Mouse (Mus musculus): Measurements from ENCODE around the gene Qrsl1. TPM values are rescaled to one million over a fixed set of nuclear protein-coding genes. Genes with fewer than 3 reads are reported as not detected.

Qrsl1 gene
- polyA plus RNA-seq, 1 experiment from 2014 or later, result 29.0 TPM

- H3K27ac ChIP-seq (ENCODE audit: low read depth, low read length), result no peak overlapping the region
- H3K4me2 ChIP-seq (ENCODE audit: low read depth, low read length, severe bottlenecking), result no peak overlapping the region
- no peak for ATAC-seq (replicated peaks; ENCODE audit: low FRiP score)
- 94% methylated on average over 7 of the region's 7 CpGs for WGBS
- no peak for DNase-seq (ENCODE audit: low spot score)
- H3K4me1 ChIP-seq (replicated peaks; ENCODE audit: control insufficient read depth, insufficient read depth, low read length), result peaks cover 2% of the 10 kb centered on the region; the same call in 1 of the 2 replicates
- no peak overlapping the region for H3K4me3 ChIP-seq (ENCODE audit: low read depth, low read length)
- no peaks in the 10 kb centered on the region for H3K27me3 ChIP-seq (ENCODE audit: control insufficient read depth, insufficient read depth, low read length)
- H3K36me3 ChIP-seq (ENCODE audit: control insufficient read depth, insufficient read depth, low read length), result no peaks in the 10 kb centered on the region; the same call in 1 of the 2 replicates
- H3K9me3 ChIP-seq (ENCODE audit: control insufficient read depth, low read length), result no peaks in the 10 kb centered on the region
- no peak overlapping the region for H3K9ac ChIP-seq (ENCODE audit: low read length)
Observed at GRCm38 (mm10) chr10:43898276-43898675, 3.3 kb downstream of the Qrsl1 start.

- Histone ChIP-seq H3K4me1 (replicated peaks; ENCODE audit: control insufficient read depth, insufficient read depth, low read length) (peaks cover 2% of the 10 kb centered on the region; the same call in 1 of the 2 replicates), H3K9ac (ENCODE audit: low read length) (no peak overlapping the region), H3K27ac (ENCODE audit: low read depth, low read length) (no peak overlapping the region), H3K27me3 (ENCODE audit: control insufficient read depth, insufficient read depth, low read length) (no peaks in the 10 kb centered on the region), H3K36me3 (ENCODE audit: control insufficient read depth, insufficient read depth, low read length) (no peaks in the 10 kb centered on the region; the same call in 1 of the 2 replicates), H3K4me2 (ENCODE audit: low read depth, low read length, severe bottlenecking) (no peak overlapping the region), H3K9me3 (ENCODE audit: control insufficient read depth, low read length) (no peaks in the 10 kb centered on the region), H3K4me3 (ENCODE audit: low read depth, low read length) (no peak overlapping the region)
- ATAC-seq (replicated peaks; ENCODE audit: low FRiP score) (no peak), DNase-seq (ENCODE audit: low spot score) (no peak)
- 93% methylated on average over 8 of the region's 8 CpGs for WGBS
Observed at GRCm38 (mm10) chr10:43896065-43896464, 5.5 kb downstream of the Qrsl1 start.

- Histone ChIP-seq H3K27me3 (ENCODE audit: control insufficient read depth, insufficient read depth, low read length) (no peaks in the 10 kb centered on the region), H3K4me1 (replicated peaks; ENCODE audit: control insufficient read depth, insufficient read depth, low read length) (no peaks in the 10 kb centered on the region), H3K4me3 (ENCODE audit: low read depth, low read length) (no peak overlapping the region), H3K9me3 (ENCODE audit: control insufficient read depth, low read length) (no peaks in the 10 kb centered on the region), H3K9ac (ENCODE audit: low read length) (no peak overlapping the region), H3K4me2 (ENCODE audit: low read depth, low read length, severe bottlenecking) (no peak overlapping the region), H3K27ac (ENCODE audit: low read depth, low read length) (no peak overlapping the region), H3K36me3 (ENCODE audit: control insufficient read depth, insufficient read depth, low read length) (no peaks in the 10 kb centered on the region; the same call in 1 of the 2 replicates)
- ATAC-seq (replicated peaks; ENCODE audit: low FRiP score) (no peak), DNase-seq (ENCODE audit: low spot score) (no peak)
- WGBS, result 94% methylated on average over 4 of the region's 4 CpGs
Observed at GRCm38 (mm10) chr10:43892971-43893370, 8.6 kb downstream of the Qrsl1 start.

GRCm38 (mm10) chr10:43888976-43889375, 12.6 kb downstream of the Qrsl1 start:
- no peak for DNase-seq (ENCODE audit: low spot score)
- Histone ChIP-seq H3K9me3 (ENCODE audit: control insufficient read depth, low read length) (no peaks in the 10 kb centered on the region), H3K4me3 (ENCODE audit: low read depth, low read length) (no peak overlapping the region), H3K9ac (ENCODE audit: low read length) (no peak overlapping the region), H3K4me2 (ENCODE audit: low read depth, low read length, severe bottlenecking) (no peak overlapping the region), H3K27me3 (ENCODE audit: control insufficient read depth, insufficient read depth, low read length) (no peaks in the 10 kb centered on the region), H3K27ac (ENCODE audit: low read depth, low read length) (no peak overlapping the region), H3K36me3 (ENCODE audit: control insufficient read depth, insufficient read depth, low read length) (no peaks in the 10 kb centered on the region; the same call in 1 of the 2 replicates), H3K4me1 (replicated peaks; ENCODE audit: control insufficient read depth, insufficient read depth, low read length) (no peaks in the 10 kb centered on the region)
- WGBS, result 93% methylated on average over 16 of the region's 16 CpGs
- no peak for ATAC-seq (replicated peaks; ENCODE audit: low FRiP score)

- H3K27me3 ChIP-seq (ENCODE audit: control insufficient read depth, insufficient read depth, low read length), result no peaks in the 10 kb centered on the region
- DNase-seq (ENCODE audit: low spot score) (no peak), ATAC-seq (replicated peaks; ENCODE audit: low FRiP score) (no peak)
- no peak overlapping the region for H3K9ac ChIP-seq (ENCODE audit: low read length)
- H3K36me3 ChIP-seq (ENCODE audit: control insufficient read depth, insufficient read depth, low read length), result no peaks in the 10 kb centered on the region; the same call in 1 of the 2 replicates
- H3K9me3 ChIP-seq (ENCODE audit: control insufficient read depth, low read length), result no peaks in the 10 kb centered on the region
- H3K4me1 ChIP-seq (replicated peaks; ENCODE audit: control insufficient read depth, insufficient read depth, low read length), result no peaks in the 10 kb centered on the region
- 85% methylated on average over 9 of the region's 9 CpGs for WGBS
- H3K27ac ChIP-seq (ENCODE audit: low read depth, low read length), result no peak overlapping the region
- H3K4me3 ChIP-seq (ENCODE audit: low read depth, low read length), result no peak overlapping the region
- no peak overlapping the region for H3K4me2 ChIP-seq (ENCODE audit: low read depth, low read length, severe bottlenecking)
Observed at GRCm38 (mm10) chr10:43887676-43888075, 13.9 kb downstream of the Qrsl1 start.

GRCm38 (mm10) chr10:43871458-43871857, 30.1 kb downstream of the Qrsl1 start:
- Histone ChIP-seq H3K4me2 (ENCODE audit: low read depth, low read length, severe bottlenecking) (no peak overlapping the region), H3K36me3 (ENCODE audit: control insufficient read depth, insufficient read depth, low read length) (no peaks in the 10 kb centered on the region; the same call in 1 of the 2 replicates), H3K4me1 (replicated peaks; ENCODE audit: control insufficient read depth, insufficient read depth, low read length) (no peaks in the 10 kb centered on the region), H3K9ac (ENCODE audit: low read length) (no peak overlapping the region), H3K9me3 (ENCODE audit: control insufficient read depth, low read length) (no peaks in the 10 kb centered on the region), H3K27me3 (ENCODE audit: control insufficient read depth, insufficient read depth, low read length) (no peaks in the 10 kb centered on the region), H3K4me3 (ENCODE audit: low read depth, low read length) (no peak overlapping the region), H3K27ac (ENCODE audit: low read depth, low read length) (no peak overlapping the region)
- no peak for ATAC-seq (replicated peaks; ENCODE audit: low FRiP score)
- WGBS, result 84% methylated on average over 1 of the region's 1 CpGs
- DNase-seq (ENCODE audit: low spot score), result no peak

- Histone ChIP-seq H3K9ac (ENCODE audit: low read length) (no peak overlapping the region), H3K9me3 (ENCODE audit: control insufficient read depth, low read length) (no peaks in the 10 kb centered on the region), H3K27ac (ENCODE audit: low read depth, low read length) (no peak overlapping the region), H3K27me3 (ENCODE audit: control insufficient read depth, insufficient read depth, low read length) (no peaks in the 10 kb centered on the region), H3K36me3 (ENCODE audit: control insufficient read depth, insufficient read depth, low read length) (no peaks in the 10 kb centered on the region), H3K4me1 (replicated peaks; ENCODE audit: control insufficient read depth, insufficient read depth, low read length) (no peaks in the 10 kb centered on the region), H3K4me2 (ENCODE audit: low read depth, low read length, severe bottlenecking) (no peak overlapping the region), H3K4me3 (ENCODE audit: low read depth, low read length) (no peak overlapping the region)
- ATAC-seq (replicated peaks; ENCODE audit: low FRiP score) (no peak), DNase-seq (ENCODE audit: low spot score) (peak; percentile 68)
- 74% methylated on average over 10 of the region's 10 CpGs for WGBS
Observed at GRCm38 (mm10) chr10:43870752-43871151, 30.8 kb downstream of the Qrsl1 start.

- Histone ChIP-seq H3K4me2 (ENCODE audit: low read depth, low read length, severe bottlenecking) (no peak overlapping the region), H3K4me3 (ENCODE audit: low read depth, low read length) (no peak overlapping the region), H3K27ac (ENCODE audit: low read depth, low read length) (no peak overlapping the region), H3K9me3 (ENCODE audit: control insufficient read depth, low read length) (no peaks in the 10 kb centered on the region), H3K36me3 (ENCODE audit: control insufficient read depth, insufficient read depth, low read length) (no peaks in the 10 kb centered on the region), H3K27me3 (ENCODE audit: control insufficient read depth, insufficient read depth, low read length) (no peaks in the 10 kb centered on the region), H3K4me1 (replicated peaks; ENCODE audit: control insufficient read depth, insufficient read depth, low read length) (no peaks in the 10 kb centered on the region), H3K9ac (ENCODE audit: low read length) (no peak overlapping the region)
- 87% methylated on average over 3 of the region's 3 CpGs for WGBS
- no peak for DNase-seq (ENCODE audit: low spot score)
- no peak for ATAC-seq (replicated peaks; ENCODE audit: low FRiP score)
Observed at GRCm38 (mm10) chr10:43856351-43856750, 45.2 kb downstream of the Qrsl1 start.

- Histone ChIP-seq H3K9me3 (ENCODE audit: control insufficient read depth, low read length) (no peaks in the 10 kb centered on the region), H3K4me3 (ENCODE audit: low read depth, low read length) (no peak overlapping the region), H3K36me3 (ENCODE audit: control insufficient read depth, insufficient read depth, low read length) (no peaks in the 10 kb centered on the region), H3K27ac (ENCODE audit: low read depth, low read length) (no peak overlapping the region), H3K27me3 (ENCODE audit: control insufficient read depth, insufficient read depth, low read length) (no peaks in the 10 kb centered on the region), H3K9ac (ENCODE audit: low read length) (no peak overlapping the region), H3K4me1 (replicated peaks; ENCODE audit: control insufficient read depth, insufficient read depth, low read length) (no peaks in the 10 kb centered on the region), H3K4me2 (ENCODE audit: low read depth, low read length, severe bottlenecking) (no peak overlapping the region)
- WGBS, result 96% methylated on average over 9 of the region's 9 CpGs
- ATAC-seq (replicated peaks; ENCODE audit: low FRiP score) (no peak), DNase-seq (ENCODE audit: low spot score) (no peak)
Observed at GRCm38 (mm10) chr10:43855916-43856315, 45.6 kb downstream of the Qrsl1 start.

Measured in forebrain, embryonic 11.5 days (tissue).